Mouse (Mus musculus): Measurements from ENCODE around the gene Adgrv1.

DNA sequence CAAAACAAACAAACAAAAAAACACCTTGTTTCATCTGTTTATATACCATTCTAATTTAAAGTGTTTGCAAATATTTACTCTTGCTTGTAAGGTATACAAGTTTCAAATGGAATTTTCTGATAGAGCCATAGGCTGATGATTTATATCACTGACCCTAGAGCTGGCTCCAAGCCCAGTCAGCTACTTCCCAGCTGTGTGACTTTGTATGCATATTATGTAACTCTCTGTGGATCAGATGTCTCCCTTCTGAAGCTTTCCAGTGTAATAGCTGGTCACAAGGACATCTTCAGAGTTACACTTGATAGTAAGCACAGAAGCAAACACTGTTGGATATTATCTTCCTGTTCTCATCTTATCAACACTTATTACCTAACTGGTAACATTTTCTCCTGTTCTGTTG lies 400.1 kb downstream of the Adgrv1 start:
- no peak for TF ChIP-seq POLR2A (IDR thresholded peaks at IDR 0.05; ENCODE audit: borderline replicate concordance, extremely low read depth, insufficient read depth, insufficient read length, poor library complexity, severe bottlenecking)
- no peak for TF ChIP-seq CTCF (IDR thresholded peaks at IDR 0.05; ENCODE audit: borderline replicate concordance, extremely low read depth, insufficient read depth, insufficient read length)
